Mouse (Mus musculus): ENCODE measurements around the gene Pwp1. TPM values are rescaled to one million over a fixed set of nuclear protein-coding genes. Genes with fewer than 3 reads are reported as not detected.
A peak's percentile ranks its signal among the peaks of the same experiment; 100 is the strongest.

Pwp1 gene
- polyA plus RNA-seq, 1 experiment, result 18.2 TPM

DNA sequence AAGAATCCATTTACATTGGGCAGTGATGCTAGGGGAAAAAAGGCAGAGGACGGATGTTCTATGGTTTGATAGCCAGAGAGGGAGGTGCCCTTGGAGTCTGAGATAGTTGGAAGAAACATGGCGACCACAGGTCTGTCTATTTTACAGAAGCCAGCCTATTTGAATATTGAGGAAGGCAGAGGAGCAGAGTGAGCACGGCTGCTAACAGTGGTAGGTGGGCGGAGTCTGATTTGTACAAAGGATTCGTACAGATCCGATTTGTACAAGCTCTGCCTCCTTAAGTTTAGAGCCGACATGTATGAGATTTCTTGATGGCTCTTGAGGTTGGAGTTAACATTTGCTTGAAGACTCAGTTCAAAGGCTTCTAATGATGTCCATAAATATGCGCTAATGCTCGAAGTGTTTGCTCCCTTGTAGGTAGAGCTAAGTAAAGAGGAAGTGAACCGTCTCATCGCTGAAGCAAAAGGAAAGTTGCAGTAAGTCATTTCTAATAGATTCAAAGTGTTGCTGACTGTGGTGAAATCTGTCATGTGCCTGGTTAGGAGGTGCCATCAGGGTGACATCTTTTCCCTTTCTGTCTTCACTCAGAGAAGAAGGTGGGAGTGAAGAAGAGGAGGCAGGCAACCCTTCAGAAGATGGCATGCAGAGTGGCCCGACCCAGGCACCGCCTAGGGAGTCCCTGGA, 44.7 kb downstream of the Pwp1 start:
- 86% methylated on average over 13 of the region's 13 CpGs for WGBS
- DNase-seq, result no peak
- Histone ChIP-seq H3K4me1 (ENCODE audit: control insufficient read depth, insufficient read depth, low read length) (no peaks in the 10 kb centered on the region), H3K27me3 (ENCODE audit: control insufficient read depth, insufficient read depth, low read length) (no peaks in the 10 kb centered on the region), H3K4me3 (replicated peaks; ENCODE audit: insufficient read depth, low read depth, low read length) (no peak overlapping the region), H3K27ac (ENCODE audit: insufficient read depth, low read length) (no peak overlapping the region)
- no peak for TF ChIP-seq CTCF (IDR thresholded peaks at IDR 0.05; ENCODE audit: borderline replicate concordance, insufficient read depth, low read depth, low read length)
- TF ChIP-seq POLR2A (IDR thresholded peaks at IDR 0.05; ENCODE audit: borderline replicate concordance, insufficient read depth, low read length), result no peak

DNA sequence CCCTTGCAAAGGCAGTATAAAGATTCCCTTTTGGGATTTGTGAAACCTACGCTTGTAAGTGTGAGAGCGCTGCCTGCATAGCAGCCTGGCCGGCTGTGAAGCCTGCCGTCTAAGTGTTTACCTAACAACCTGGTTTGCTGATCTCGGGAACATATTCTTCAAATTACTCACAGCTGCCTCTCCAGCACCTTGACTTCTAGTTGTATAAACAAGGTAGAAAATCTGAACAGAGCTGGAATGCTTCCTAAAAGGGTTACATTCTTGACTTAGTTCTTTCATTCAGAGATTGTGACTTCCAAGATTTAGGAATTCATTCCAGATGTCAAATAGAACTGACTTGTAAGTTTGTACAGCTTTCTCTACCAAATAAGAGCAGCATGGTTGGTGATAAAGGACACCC, 46.5 kb downstream of the Pwp1 start:
- no peak for DNase-seq
- Histone ChIP-seq H3K4me1 (ENCODE audit: control insufficient read depth, insufficient read depth, low read length) (no peaks in the 10 kb centered on the region; the same call in 1 of the 2 replicates), H3K4me3 (replicated peaks; ENCODE audit: insufficient read depth, low read depth, low read length) (no peak overlapping the region), H3K27me3 (ENCODE audit: control insufficient read depth, insufficient read depth, low read length) (no peaks in the 10 kb centered on the region), H3K27ac (ENCODE audit: insufficient read depth, low read length) (no peak overlapping the region)
- no peak for TF ChIP-seq CTCF (IDR thresholded peaks at IDR 0.05; ENCODE audit: borderline replicate concordance, insufficient read depth, low read depth, low read length)
- TF ChIP-seq POLR2A (IDR thresholded peaks at IDR 0.05; ENCODE audit: borderline replicate concordance, insufficient read depth, low read length), result no peak
- WGBS, result 96% methylated on average over 5 of the region's 5 CpGs

DNA sequence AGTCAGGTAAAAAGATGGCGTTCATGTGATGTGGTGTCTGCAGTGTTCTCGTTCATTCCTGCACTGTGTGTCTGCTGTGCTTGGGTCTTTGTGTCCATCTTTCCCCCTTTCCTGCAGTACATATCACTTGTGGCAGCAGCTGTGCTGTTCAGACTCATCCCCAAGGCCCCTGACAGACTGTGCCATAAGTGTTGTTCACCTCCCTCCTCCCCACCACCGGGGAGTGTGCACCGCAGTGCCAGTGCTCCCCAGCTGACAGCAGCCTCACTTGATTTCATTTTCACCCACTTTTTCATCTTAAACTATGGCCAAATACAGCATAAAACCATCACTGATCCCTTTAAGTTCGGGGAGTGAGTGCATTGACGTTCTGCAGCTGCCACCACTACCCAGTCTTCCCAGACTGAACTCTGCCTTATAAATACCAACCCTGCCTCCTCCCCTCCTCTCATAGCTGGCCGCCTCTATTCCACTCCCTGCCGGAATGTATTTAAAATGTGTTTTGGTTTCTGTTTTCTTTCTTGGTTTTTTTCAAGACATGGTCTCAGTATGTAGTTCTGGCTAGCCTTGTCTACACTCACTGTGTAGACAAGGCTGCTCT, 50.7 kb downstream of the Pwp1 start:
- no peaks in the 10 kb centered on the region; the same call in 1 of the 2 replicates for H3K4me1 ChIP-seq (ENCODE audit: control insufficient read depth, insufficient read depth, low read length)
- H3K4me3 ChIP-seq (replicated peaks; ENCODE audit: insufficient read depth, low read depth, low read length), result no peak overlapping the region
- H3K27me3 ChIP-seq (ENCODE audit: control insufficient read depth, insufficient read depth, low read length), result no peaks in the 10 kb centered on the region
- no peak overlapping the region for H3K27ac ChIP-seq (ENCODE audit: insufficient read depth, low read length)
- no peak for DNase-seq
- 92% methylated on average over 8 of the region's 8 CpGs for WGBS
- TF ChIP-seq CTCF (IDR thresholded peaks at IDR 0.05; ENCODE audit: borderline replicate concordance, insufficient read depth, low read depth, low read length), result no peak
- TF ChIP-seq POLR2A (IDR thresholded peaks at IDR 0.05; ENCODE audit: borderline replicate concordance, insufficient read depth, low read length), result no peak

DNA sequence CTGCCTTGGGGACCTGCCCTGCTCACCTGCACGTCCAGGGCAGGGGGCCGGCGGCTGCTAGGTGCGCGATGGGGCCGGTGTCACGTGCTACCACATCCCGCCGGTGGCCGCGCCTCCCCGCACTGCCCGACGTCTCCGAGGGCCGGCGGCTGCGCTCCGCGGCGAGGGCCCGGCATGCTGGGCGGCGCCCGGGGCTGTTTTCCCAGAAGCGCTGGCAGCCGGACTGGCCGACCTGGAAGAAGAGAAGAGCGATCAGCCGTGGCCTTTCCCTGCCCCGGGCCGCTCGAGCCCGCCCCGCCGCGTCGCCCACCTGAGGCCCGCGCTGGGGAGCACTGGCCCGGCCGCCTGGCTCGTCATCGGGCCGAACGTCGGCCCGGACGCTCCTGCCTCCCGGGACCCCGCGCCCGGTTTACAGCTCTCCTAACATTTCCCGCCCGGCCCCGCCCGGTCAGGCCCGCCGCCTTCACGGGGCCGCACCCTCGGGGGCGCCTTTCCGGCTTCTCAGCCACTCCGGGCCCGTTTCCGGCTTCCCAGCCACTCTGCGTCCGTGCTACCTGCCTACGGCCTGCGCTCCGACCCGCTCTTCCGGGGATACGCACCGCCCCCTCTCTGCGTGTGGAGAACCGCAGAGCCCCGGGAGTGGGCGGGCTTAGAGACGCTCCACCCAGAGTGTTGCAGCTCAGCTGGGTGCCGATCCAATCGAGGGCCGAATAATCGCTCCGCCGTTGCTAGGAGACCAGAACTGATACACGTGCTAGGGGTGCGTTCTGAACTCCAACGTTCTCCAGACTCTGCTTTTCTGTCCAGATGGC, 87.4 kb downstream of the Pwp1 start, which contains the start of gene Prdm4:
Prdm4 (minus strand) TSS at position 645 of the 812 bp plus-strand sequence.
- H3K4me1 ChIP-seq (ENCODE audit: control insufficient read depth, insufficient read depth, low read length), result peaks cover 3% of the 10 kb centered on the region; the same call in 1 of the 2 replicates
- WGBS, result under 1% methylated on average over 87 of the region's 90 CpGs
- no peak for TF ChIP-seq CTCF (IDR thresholded peaks at IDR 0.05; ENCODE audit: borderline replicate concordance, insufficient read depth, low read depth, low read length)
- TF ChIP-seq POLR2A (IDR thresholded peaks at IDR 0.05; ENCODE audit: borderline replicate concordance, insufficient read depth, low read length), result peak; percentile 11; the same call in 1 of the 2 replicates
- 0 out of 2 replicates have a peak within 1 kb of the TSS, but pooled peaks have one; percentile 13 for H3K27ac ChIP-seq (ENCODE audit: insufficient read depth, low read length)
- peak within 1 kb of the TSS; percentile 78 for H3K4me3 ChIP-seq (replicated peaks; ENCODE audit: insufficient read depth, low read depth, low read length)
- H3K27me3 ChIP-seq (ENCODE audit: control insufficient read depth, insufficient read depth, low read length), result no peaks in the 10 kb centered on the region; the same call in 1 of the 2 replicates
- peak; percentile 96 to 97 for DNase-seq

DNA sequence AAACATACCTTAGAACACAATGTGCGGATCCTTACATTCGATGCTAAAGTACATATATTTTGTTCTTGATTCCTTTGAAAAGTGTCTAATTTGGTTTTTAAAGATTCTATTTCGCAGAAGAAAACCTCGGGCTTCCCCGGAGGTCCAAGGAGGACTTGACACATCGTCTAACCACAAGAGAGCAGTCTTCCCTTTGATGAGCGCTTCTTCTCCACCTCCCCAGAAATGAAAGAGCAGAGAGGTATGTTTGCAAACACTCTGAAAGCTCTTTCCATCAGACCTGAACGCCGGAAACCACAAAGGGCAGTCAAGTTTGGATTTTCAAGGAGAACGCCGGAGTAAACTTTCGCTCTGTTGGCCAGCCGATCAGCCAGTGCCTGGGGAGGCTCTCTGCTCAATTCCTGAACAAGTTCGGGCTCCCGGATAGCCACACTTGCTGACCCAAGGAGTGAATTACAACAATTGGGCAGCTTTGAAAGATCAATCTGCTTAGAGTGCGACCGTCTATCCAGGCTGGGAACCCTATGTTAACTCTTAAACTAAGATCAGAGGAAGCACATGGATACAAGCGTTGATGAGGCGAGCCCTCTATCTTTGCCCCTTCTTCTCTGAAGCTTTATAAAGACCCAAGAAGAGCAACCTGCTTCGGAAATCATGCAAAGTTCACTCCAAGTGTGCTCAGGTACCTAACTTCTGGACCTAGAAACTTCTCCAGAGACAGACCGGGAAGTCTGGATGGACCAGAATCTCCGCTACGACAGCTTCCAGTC, 98.6 kb downstream of the Pwp1 start, which contains the start of gene Ascl4:
Ascl4 (plus strand) TSS at position 6 of the 770 bp plus-strand sequence.
- H3K4me1 ChIP-seq (ENCODE audit: control insufficient read depth, insufficient read depth, low read length), result peaks cover 9% of the 10 kb centered on the region; the same call in 1 of the 2 replicates
- TF ChIP-seq CTCF (IDR thresholded peaks at IDR 0.05; ENCODE audit: borderline replicate concordance, insufficient read depth, low read depth, low read length) (no peak; the same call in 1 of the 2 replicates), POLR2A (IDR thresholded peaks at IDR 0.05; ENCODE audit: borderline replicate concordance, insufficient read depth, low read length) (no peak)
- H3K4me3 ChIP-seq (replicated peaks; ENCODE audit: insufficient read depth, low read depth, low read length), result peak within 1 kb of the TSS; percentile 67
- DNase-seq, result peak; percentile 31 to 40
- WGBS, result 2% methylated on average over 23 of the region's 23 CpGs
- no peaks in the 10 kb centered on the region for H3K27me3 ChIP-seq (ENCODE audit: control insufficient read depth, insufficient read depth, low read length)
- H3K27ac ChIP-seq (ENCODE audit: insufficient read depth, low read length), result peak within 1 kb of the TSS; percentile 0; the same call in 1 of the 2 replicates

- Histone ChIP-seq H3K4me1 (ENCODE audit: control insufficient read depth, insufficient read depth, low read length) (peaks cover 9% of the 10 kb centered on the region; the same call in 1 of the 2 replicates), H3K27ac (ENCODE audit: insufficient read depth, low read length) (peak overlapping the region; percentile 0; the same call in 1 of the 2 replicates), H3K27me3 (ENCODE audit: control insufficient read depth, insufficient read depth, low read length) (no peaks in the 10 kb centered on the region), H3K4me3 (replicated peaks; ENCODE audit: insufficient read depth, low read depth, low read length) (peak overlapping the region; percentile 67)
- under 1% methylated on average over 63 of the region's 63 CpGs for WGBS
- peak; percentile 89 to 90 for DNase-seq
- TF ChIP-seq CTCF (IDR thresholded peaks at IDR 0.05; ENCODE audit: borderline replicate concordance, insufficient read depth, low read depth, low read length), result peak; percentile 63
- TF ChIP-seq POLR2A (IDR thresholded peaks at IDR 0.05; ENCODE audit: borderline replicate concordance, insufficient read depth, low read length), result peak; percentile 78
These were observed 99.4 kb downstream of the Pwp1 start for GRCm38 (mm10) chr10:85928499-85929207.
